Mouse (Mus musculus) 3T3-L1 (cell line): Measurements from ENCODE around the gene Adap1.

Experiments
- DNase-seq: peaks from one replicate; pipeline ENCODE4 v3.0.0-alpha.2; 2015; ENCODE audit warnings: low read depth, low spot score

The Adap1 gene

DNA sequence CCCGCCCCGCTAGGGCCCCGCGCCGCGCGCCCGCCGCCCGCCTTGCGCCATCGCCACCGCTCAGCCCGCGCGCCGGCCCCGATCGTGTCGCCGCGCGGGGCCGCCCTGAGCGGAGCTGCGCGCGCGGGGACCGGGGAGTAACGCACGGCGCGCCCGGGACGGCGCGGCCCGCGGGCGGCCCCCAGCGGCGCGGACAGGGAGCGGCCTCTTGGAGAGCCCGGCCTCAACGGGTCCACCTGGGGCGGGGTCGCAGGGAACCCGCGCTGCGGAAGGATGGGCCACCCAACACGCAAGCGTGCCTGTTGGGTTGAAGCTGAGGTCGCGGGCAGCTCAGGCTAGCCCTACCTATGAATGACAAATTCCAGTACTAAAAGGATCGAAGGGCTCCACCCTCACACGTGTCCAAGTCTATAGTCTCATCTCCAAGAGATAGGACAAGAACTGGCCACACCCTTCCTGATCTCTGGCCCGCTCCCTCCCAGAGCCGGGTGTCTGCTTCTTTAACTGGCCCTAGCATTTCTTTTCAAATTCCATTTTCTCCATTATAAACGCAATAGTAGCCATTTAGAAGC lies at the start of gene Adap1:
Gene Adap1, minus strand, starts transcription at position 228 of the 572 bp plus-strand sequence.
- DNase-seq = no peak

DNA sequence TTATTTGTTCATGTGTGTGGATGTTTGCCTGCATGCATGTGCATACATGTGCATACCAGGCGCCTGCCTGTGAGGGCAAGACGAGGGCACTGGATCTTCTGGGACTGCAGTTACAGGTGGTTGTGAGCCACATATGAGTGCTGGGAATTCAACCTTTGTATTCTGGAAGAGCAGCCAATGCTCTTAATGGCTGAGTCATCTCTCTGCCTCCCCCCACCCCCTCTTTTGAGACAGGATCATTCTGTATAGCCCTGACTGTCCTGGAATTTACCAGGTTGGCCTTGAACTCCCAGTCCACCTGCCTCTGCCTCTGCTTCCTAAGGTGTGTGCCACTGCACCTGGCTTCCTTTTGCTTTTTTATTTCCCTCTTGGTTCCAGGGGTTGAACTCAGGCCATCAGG lies 49.4 kb upstream of the Adap1 start:
- peak; percentile 51 for DNase-seq

DNA sequence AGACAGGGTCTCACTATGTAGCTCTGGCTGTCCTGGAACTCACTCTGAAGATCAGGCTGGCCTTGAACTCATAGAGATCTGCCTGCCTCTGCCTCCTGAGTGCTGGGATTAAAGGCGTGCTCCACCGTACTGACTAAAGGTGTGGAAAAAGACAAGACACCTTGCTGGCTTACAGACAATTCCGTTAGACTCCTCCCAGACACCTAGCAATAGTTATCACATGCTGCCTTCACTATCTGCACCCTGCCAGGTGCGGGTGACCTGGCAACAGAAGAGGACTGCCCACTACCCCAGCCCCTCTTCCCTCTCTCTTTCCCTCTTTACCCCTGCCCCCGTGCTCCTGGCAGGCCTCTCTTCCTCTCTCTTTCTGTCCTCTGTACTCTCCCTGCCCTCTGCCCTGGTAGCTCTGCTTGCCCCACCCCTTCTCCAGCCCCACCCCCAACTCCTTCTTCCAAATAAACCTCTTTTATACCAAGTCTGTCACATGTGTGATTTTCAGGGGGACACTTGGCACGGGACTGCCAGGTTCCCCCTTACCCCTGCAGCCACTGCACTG lies 48.5 kb upstream of the Adap1 start:
- DNase-seq = no peak

- DNase-seq = peak; percentile 38
Observed at GRCm38 (mm10) chr5:139373126-139373525, 47.7 kb upstream of the Adap1 start.

- DNase-seq = peak; percentile 98
Observed at GRCm38 (mm10) chr5:139371631-139372401, 46.4 kb upstream of the Adap1 start.

DNA sequence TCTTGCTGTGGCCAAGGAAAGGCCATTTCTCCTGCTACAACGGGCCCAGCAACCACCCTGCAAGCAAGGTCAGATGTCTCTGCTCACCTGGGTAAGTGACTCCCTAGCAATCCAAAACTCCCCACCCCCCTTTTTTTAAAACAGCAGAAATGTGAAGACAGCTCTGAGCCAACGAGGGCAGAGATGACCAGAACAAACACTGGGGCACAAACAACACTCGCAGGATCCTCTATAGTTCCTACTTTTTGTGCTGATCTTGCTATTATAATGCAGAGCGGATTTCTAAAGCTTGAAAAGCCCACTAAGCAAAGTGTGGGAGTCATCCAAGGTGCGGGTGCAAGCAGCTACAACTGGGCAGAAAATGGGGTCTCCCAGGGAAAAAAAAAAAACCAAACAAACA lies 45.7 kb upstream of the Adap1 start:
- DNase-seq = no peak

DNA sequence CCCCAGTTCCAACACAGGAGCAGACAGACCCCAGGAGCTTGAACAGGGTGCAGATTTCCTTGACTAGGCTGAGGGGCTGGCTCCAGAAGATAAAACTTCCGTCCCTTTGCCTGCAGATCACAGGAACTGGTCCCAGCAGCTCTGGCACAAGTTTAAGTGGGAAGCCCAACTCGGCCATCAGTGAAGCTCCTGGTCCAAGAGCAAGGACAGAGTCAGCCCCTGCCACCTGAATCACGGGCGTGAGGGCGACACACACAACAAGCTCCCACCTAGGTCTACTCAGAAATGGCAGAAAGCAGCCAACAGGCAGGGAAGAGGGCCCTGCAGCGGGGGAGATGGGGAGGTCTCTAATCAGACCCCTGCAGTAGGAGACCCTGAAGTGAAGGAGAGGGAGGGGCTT lies 44.9 kb upstream of the Adap1 start:
- DNase-seq = no peak

DNA sequence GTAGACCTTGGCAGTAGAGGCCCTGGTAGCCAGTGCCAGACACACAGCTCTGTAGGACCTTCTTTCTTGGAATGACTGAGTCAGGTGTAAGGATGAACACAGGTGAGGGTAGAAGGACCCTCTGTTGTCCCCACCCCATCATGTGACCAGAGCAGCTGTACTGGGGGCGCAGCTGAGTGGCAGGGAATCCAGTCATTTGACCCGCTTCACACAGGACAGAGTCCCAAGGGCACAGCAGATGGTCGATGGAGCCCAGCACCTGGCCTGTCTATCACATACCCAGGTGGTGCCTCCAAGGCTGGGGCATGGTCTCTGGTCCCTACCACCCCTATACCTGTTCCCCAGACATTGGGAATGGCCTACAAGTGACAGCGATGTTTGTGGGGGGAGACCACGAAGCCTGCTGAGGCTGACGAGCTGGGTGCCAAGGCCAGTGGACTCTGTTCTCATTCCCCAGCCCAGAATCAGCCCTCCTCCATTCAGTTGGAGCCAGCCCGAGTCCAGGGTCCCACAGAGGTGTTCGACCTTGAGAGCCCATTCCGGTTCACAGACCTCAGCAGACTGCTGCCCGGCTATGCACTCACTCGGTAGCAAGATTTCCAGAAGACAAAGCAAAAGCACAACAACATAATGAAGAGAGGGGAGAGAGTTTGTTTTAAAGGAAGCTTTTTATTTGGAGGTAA lies 43.4 kb upstream of the Adap1 start:
- no peak for DNase-seq

DNA sequence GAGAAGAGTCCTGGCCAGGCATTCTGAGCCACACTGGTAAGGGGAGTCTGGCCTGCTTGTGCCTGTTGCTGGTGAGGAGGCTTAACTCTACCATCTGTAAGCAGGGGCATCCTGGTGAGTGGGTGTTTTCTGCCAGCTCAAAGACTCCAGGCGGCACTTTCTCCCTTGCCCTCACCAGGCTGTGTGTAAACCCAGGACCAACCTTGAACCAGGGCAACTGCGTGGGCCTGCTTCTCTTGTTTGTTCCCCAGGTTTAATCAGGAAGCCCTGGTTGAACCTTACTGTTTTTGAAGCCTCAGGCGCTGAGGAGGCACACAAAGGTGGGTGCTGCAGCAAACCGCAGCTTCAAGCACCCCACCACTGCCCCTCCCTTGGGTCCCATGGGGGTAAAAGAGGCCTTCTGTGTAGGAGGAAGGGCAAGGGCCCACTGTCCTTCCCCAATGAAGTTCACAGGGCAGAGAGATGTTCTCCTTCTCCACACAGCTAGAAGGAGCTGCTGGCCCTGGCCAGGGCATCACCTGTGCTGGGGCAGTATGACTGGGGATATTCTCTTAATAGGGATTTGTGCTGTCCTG lies 42.5 kb upstream of the Adap1 start:
- no peak for DNase-seq

GRCm38 (mm10) chr5:139366484-139366883 lies 41.1 kb upstream of the Adap1 start:
- no peak for DNase-seq

- no peak for DNase-seq
Observed at GRCm38 (mm10) chr5:139365827-139366226, 40.4 kb upstream of the Adap1 start.

DNA sequence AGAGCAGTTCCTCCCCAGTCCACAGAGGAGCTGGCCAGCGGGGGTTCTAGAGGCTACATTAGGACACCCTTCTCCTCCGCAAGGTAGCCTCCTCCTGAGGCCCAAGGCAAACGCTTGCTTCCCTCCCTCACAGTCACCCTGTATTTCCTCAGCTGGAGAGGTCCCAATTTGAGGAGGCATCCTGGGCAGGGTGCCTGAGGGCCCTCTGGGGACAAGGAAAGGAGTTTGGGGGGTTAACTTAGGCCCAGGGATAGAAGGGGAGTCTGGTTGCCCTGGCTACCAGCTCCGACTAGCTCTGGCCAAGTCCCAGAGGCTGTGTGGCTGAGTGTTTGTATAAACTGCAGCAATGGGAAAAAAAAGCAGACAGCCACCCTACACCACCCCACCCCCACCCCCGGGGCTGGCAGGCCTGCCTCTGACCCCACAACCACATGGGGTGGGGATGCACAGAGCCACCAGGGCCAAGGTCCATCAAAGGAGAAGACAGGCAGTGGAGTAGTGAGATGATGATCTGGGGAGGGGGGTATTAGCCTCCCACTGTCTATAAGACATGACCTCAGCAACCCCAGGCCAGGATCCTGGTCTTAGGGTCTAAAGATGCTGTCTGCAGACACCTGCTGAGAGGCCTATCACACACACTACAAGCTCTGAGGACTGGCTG lies 39.6 kb upstream of the Adap1 start:
- DNase-seq = no peak

- DNase-seq = peak; percentile 97
Observed at GRCm38 (mm10) chr5:139364260-139364910, 39.0 kb upstream of the Adap1 start.

DNA sequence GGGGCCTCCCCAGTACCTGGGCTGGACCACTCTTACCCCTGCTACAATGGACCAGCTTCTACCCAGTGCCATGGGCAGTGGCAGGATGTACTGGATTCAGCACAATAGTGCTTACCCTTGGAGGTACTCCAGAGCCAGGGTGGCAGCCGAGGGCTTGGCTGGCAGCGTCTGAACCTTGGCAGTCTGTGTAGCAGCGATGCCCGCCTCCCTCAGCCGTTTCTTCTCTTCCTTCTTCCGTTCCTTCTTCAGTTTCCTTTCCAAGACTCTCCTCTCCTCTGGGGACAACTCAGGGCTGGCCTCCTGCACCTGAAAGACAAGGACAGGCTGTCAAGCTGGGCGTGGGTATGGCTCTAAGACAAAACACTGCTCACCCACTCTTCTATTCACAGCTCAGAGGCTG lies 38.4 kb upstream of the Adap1 start:
- no peak for DNase-seq

- no peak for DNase-seq
Observed at GRCm38 (mm10) chr5:139359244-139359643, 33.8 kb upstream of the Adap1 start.

DNA sequence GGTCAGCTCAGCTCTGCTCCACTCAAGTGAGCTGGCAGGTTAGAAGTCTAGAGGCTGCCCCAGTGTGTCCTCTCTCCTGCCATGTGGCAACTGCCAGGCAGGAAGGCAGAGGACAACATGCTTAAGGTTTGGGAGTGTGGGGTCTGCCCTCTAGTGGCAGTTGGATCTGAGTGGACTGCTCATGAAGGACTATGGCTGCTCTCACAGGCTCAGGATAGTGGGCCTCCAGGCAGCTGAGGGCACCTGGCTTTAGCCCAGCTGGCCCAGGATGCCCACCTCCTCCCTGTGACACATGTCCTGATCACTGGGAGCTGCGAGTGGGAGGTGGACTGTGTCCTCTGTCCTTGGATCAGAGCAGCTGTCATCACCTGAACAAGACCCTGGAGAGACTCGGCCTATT lies 33.2 kb upstream of the Adap1 start:
- DNase-seq = peak; percentile 83

- DNase-seq = peak; percentile 92
Observed at GRCm38 (mm10) chr5:139355235-139355772, 29.9 kb upstream of the Adap1 start.

DNA sequence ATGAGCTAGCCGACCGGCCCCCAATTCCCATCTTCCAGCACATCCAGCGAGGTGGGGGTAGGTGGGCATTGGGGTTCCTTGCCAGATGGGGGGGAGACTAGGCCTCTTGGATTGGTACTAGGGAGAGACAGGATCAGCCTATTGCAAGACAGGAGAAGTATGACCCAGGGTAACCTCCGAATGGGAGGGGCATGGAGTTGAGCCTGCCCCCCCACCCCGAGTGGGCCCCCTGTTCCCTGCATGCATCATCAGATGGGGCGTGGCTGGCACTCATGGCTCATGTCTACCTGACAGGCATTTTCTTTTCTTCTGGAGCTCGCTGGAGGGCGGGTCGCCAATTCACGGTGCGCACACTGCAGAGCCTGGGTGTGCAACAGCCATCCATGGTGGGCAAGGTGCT lies 28.5 kb upstream of the Adap1 start:
- no peak for DNase-seq

DNA sequence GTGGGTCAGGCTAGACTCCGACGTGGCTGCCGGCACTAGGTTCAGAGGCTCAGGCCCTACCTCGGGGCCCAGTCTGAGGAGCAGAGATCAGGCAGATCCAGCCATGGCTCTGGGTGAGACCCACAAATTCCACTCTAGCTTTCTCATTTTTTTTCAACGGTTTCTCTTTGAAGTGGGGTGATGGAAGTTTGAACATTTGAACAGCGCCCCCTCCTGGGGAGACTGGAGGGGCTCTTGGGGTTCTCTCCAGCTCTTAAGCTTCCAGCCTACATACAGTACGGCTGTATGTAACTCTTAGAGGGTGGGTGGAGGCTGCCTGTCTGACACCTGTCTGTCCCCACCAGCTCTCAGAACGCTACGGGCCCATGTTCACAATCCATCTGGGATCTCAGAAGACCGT lies 28.1 kb upstream of the Adap1 start:
- peak; percentile 67 for DNase-seq

DNA sequence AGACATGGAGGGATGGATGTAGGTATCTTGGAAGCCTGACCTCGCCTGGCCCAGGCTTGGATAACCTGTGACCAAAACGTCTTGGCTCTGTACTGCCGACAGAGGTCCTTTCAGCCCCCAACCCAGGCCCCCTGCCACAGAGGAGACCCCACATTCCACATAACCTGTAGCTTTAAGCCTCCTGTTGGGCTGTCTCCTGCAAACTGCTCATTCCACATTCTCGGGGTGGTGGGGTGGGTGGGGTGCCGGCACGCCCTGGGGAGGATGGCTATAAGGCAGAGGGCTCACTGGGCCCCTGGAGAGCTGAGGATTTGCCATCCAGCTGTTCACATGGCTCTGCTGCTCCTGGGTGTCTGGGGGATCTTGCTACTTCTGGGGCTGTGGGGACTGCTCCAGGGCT lies 26.9 kb upstream of the Adap1 start, which contains the start of gene Cyp2w1:
Gene Cyp2w1, plus strand, starts transcription at position 301 of the 400 bp plus-strand sequence.
- DNase-seq = no peak

DNA sequence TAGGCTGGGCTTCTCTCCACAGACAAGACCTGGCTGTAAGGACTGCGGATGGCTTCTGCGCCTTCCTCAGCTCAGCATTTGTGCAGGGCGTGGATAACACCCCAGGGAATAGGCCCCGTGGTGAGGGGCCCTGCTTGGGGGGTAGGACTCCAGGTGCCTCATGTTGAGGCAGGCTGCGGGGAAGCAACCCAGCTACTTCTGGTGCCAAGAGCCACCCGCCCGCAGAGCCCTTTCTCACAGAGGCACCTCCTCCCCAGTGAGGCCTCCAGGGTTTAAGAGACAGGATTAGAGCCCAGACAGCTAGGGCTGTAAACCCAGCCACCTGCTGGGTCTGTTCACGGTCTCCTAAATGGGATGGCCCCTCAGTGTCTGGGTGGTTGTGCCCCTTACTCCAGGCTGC lies 26.2 kb upstream of the Adap1 start:
- no peak for DNase-seq
